Mouse (Mus musculus): ENCODE measurements around the gene Cct2. TPM values are rescaled to one million over a fixed set of nuclear protein-coding genes. Genes with fewer than 3 reads are reported as not detected.

The Cct2 gene
- total RNA-seq, 4 experiments from 2014 or later = 108 to 128 (median 121) TPM

Other genes with a start within 250 kb of the Cct2 start
- 1 to 10 TPM in 3 of 4 experiments, under 1 TPM in 1; 0.50 to 2.0 (median 1.2) TPM for gene Myrfl, start 166.9 kb downstream of the Cct2 start, total RNA-seq (2022)
- 100 to 1,000 TPM in 3 of 4 experiments, 10 to 100 TPM in 1; 87.9 to 107 (median 103) TPM for gene Rab3ip, start 113.0 kb downstream of the Cct2 start, total RNA-seq (2022)
- not detected for gene Gm10271, start 91.2 kb downstream of the Cct2 start, total RNA-seq (2022)
- gene Best3, start 77.5 kb downstream of the Cct2 start, total RNA-seq (2022) = 1 to 10 TPM; 7.1 to 8.0 (median 7.4) TPM
- 100 to 1,000 TPM; 159 to 208 (median 180) TPM for gene Lrrc10, start 18.5 kb downstream of the Cct2 start, total RNA-seq (2022)
- 10 to 100 TPM; 15.2 to 16.8 (median 15.9) TPM for gene Frs2, start 84.7 kb upstream of the Cct2 start, total RNA-seq (2022)
- gene Yeats4, start 160.7 kb upstream of the Cct2 start, total RNA-seq (2022) = 10 to 100 TPM; 25.6 to 32.7 (median 26.6) TPM
- gene 9530003J23Rik, start 174.9 kb upstream of the Cct2 start, total RNA-seq (2022) = not detected
- 100 to 1,000 TPM in 2 of 4 experiments, 10 to 100 TPM in 2; 93.6 to 253 (median 102) TPM for gene Lyz2, start 218.5 kb upstream of the Cct2 start, total RNA-seq (2022)
- 10 to 100 TPM in 2 of 4 experiments, 1 to 10 TPM in 2; 8.1 to 25.8 (median 9.5) TPM for gene Lyz1, start 229.1 kb upstream of the Cct2 start, total RNA-seq (2022)

All from heart, adult 8-10 months (tissue).